Mouse (Mus musculus) thymus, postnatal 36 days (tissue): ENCODE results near the gene Acan.

ENCODE experiments used
- DNase-seq, 2 experiments: peaks; one replicate each; pipeline ENCODE4 v3.0.0; 2022; ENCODE audit warnings: mixed read lengths in 2 of 2

Gene Acan

DNA sequence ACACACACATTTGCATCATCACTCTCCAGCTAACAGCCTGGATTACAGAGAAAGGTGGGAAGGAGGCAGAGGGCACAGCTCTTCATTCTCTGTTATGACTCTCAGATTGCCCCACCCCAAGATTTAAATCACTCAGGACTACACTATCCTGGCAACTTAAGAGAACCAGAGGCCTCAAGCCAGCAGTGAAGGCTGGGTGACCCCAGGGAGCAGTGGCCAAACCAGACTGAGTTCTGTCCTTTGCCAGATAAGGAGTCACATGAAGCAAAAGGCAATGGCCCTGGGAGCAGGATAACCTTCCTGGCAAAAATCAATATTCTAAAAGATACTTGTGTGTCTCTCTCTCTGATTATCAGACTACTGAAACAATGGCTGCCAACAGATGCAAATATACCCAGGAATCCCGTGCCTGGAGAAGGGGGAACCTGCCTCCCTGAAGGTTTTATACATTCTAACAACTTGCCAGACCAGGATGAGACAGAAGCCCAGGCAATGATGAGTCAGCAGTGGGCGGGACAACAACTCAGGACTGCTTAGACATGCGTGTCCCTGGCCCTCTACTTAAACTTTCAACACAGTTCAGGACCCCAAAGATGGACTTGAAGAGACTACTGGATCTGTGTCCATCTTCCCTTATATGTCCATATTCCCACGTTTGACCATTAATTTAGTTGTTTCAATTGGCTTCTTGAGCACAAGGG is 86.8 kb downstream of the Acan start:
- no peak for DNase-seq

DNA sequence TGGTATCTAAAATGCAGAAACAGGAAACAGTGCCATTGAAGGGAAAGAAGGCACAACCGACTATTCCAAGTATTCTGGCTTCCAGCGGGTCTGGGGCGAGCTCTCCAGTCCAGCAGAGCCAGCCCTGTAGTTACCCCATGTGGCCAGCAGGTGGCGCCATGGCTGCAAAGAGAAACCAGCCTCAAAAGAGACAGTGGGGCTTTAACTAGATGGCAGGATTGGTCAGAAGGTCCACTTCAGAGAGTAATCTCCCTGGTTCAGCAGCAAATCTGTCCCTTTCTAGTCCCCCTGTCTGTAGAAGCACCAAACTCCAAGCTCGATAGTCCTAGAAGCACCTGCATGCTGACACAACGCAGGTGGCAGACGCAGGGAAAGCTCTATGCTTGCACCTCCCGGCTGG is 87.6 kb downstream of the Acan start:
- peak; percentile 58 to 63 for DNase-seq

DNA sequence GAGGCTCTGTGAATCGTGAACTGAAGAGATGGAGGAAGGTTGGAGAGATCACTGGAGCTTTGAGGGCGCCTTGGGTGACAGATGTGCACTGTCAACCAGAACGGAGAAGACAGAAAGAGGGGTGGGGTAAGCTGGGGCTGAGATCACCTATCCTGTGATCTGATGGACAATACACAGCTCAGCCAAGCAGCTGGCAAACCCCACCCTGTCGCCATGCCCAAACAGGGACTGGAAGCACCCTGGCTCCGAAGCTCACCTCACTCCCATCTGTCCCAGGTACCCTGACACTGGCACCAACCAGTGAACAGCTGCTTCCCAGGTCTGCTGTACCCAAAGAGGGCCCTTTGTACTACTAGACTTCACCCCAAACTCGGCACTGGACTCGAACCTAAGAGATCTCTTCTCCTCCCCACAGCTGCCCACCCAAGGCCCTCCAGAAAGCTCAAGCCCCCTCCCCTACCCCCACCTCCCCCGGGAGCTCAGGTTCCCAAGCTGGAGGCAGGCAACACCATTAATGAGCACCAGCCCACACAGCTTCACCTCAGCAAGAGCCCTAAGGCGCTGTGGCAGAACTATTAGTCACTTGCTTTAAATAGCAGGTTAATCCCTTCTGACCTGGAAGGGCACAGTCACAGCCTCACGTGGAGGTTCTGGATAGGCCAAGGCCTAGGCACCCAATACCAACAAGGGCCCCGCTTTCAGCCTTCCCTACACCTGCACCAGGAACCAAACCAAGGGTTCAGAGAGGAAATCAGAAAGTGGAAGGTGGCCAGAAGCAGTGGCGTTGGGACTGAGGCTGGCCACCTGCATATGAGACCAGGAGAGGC is 93.9 kb downstream of the Acan start:
- no peak for DNase-seq

DNA sequence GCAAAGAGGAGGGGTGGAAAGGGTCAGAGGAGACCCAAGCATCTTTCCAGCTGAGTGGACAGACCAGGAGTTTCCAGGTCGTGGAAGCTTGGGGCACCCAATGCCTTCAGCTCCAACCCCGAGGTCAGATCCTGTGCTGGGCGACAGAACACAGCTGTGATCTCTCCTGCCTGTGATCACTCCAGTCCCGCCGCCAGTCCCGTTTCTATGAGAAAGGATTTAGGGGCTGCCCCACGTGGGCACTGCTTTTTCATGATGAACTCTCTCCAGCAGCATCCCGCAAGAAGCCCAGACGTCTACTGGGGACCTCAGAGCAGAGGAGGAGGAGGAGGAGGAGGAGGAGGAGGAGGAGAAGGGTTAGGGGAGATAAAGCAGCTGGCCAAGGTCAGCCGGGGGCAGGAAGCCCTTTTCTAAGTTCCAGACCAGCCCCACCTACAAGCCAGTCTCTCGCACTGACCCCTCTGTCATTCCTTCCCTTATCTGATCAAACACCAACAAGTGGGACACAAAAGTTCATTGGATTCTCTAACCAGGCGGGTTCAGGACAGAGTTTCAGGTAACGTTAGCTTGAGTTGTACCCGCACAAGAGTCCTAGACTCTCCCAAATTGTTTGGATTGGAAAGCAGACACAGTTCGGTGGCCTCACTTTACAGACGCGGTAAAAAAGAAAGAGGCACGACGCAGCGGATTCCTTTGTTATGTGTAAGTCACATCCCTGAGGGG is 94.8 kb downstream of the Acan start:
- DNase-seq, result no peak

DNA sequence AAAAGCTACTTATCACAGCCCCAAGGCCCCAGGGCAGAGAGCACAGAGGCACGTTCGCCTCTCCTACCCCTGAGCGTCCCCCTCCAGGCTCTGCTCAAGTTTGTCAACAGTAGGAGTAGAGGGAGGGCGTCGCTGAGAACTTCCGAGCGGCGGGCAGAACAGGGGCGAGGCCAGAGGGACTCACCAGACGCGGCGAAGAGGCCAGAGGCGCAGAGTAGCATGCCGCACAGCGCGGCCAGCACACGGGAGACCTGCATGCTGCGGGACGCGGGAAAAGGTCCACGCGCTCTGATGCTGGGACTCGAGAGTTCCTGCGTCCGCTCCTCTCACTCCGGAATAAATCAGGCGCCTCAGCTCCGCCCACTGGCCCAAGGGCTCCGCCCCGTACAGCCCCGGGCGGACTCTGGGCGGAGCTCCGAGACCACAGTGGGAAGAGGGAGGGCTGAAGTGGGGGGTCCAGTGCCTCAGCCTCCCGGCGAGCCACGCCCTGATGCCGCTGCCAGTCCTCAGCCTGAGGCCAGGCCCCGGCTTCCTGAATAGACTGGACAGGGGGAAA is 95.5 kb downstream of the Acan start, which contains the start of gene Mfge8:
Gene Mfge8, minus strand, starts transcription at position 350 of the 556 bp plus-strand sequence.
- DNase-seq, result peak; percentile 82 to 85

DNA sequence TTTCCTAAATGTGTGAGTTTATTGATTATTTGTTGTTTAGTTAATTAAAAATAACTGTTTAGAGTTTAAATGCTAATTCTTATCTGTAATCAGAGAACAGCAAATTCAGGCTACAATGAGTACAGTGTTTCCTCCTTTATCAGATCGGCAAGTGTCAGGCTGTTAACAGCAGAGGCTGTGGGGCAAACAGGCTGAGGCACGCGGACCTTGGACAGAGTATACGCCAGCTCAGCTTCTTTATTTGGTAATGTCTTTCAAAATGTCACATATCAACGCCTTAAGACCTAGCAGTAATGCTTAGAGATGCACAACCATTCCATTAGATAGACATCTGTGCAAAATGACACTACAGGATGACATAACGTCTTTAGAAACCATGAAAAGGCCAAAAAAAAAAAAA is 96.2 kb downstream of the Acan start:
- DNase-seq, result no peak

DNA sequence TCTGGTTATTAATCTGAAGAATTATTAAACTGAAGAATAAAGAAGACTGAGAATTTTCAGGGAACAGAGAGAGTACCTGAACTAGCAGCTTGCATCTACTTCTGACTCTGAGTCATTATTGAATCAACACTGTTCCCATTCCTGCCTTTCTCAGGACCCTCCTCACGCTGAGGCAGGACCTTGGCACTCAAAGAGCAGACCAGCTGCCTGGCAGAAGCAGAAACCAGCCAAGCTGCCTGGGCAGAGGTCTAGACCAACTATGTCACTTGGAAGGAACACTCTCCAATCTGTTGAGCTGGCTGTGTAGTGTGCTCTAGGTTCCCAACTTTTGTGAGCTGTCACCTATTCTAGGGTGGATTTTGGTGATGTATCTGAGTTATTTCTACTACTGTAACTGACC is 106.1 kb downstream of the Acan start:
- no peak for DNase-seq
